Mouse (Mus musculus): ENCODE measurements around the gene Mrpl22.
A peak's percentile ranks its signal among the peaks of the same experiment; 100 is the strongest.
"Not testable (repeated sequence)": the region's sequence is repeated elsewhere in the genome, so short reads cannot be mapped to it uniquely, and the experiment has no call there.

The Mrpl22 gene

DNA sequence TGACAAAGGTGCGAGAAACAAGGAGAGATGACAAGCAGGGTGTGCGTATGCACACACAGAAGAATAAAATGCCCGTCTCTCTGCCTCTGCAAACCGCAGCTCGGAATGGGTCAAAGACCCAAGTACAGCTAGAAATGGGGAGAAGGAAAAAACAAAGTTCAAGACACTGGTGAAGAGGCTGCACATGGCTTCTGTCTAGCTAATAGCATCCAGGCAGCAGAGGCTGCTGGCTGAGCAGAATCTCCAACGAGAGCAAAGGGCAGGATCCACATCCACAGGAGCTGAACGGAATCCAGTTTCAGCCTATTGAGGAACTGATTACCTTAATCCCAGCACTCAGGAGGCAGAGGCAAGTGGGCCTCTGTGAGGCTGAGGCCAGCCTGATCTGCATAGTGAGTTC, 9.3 kb downstream of the Mrpl22 start:
- no peak for DNase-seq (ENCODE audit: low spot score)

DNA sequence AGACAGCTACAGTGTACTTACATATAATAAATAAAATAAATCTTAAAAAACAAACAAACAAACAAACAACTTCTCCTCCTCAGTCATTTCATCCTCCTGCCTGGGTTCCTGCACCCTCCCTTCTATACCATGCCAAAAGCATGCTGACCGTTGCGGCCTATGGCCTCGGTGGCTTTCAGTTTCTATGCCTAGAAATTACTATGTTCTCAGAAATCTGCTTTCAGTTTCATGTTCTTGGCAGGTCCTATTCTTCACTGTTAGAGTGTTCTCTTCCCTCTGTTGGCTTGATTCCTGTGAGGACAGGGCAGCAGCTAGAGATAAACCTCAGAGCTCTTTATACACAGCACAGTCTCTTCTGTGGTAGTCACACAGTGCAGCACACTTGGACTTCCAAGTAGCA, 12.1 kb downstream of the Mrpl22 start:
- DNase-seq (ENCODE audit: low spot score), result no peak

DNA sequence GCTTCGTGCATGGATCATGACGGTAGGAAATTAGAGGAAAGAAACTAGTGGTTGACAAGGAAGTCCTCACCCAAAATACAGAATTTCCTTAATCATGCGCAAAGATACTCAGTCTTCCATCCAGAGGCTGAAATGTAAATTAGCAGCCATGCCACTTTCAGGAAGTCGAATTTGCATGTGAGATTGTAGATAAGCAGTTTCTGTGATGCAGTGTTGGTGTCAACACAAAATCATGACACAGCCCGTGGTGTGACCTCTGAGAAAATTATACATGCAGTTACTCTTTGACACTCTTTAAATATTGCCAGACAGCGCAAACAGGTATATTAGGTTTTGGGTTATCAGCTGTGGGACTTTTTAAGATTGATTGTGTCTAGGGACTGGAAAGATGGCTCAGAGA, 18.2 kb downstream of the Mrpl22 start:
- no peak for DNase-seq (ENCODE audit: low spot score)

DNA sequence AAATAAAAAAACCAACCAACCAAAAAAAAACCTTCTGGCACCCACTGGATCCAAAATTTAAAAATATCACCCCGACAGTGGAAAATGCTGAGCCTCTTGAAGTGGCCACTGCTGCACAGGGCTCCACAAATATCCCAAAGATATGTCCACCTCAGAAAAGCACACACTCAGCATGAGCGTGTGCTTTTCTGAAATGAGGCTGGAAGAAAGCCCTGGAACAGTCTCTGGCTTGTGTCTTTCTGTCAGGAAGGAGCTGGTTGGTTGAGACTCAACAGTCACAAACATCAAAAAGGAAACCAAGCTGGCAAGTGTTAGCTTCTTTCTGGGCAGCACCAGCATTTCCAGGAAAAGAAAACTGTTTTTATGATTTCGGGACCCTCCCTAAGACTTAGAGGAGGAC, 21.9 kb downstream of the Mrpl22 start:
- no peak for DNase-seq (ENCODE audit: low spot score)

DNA sequence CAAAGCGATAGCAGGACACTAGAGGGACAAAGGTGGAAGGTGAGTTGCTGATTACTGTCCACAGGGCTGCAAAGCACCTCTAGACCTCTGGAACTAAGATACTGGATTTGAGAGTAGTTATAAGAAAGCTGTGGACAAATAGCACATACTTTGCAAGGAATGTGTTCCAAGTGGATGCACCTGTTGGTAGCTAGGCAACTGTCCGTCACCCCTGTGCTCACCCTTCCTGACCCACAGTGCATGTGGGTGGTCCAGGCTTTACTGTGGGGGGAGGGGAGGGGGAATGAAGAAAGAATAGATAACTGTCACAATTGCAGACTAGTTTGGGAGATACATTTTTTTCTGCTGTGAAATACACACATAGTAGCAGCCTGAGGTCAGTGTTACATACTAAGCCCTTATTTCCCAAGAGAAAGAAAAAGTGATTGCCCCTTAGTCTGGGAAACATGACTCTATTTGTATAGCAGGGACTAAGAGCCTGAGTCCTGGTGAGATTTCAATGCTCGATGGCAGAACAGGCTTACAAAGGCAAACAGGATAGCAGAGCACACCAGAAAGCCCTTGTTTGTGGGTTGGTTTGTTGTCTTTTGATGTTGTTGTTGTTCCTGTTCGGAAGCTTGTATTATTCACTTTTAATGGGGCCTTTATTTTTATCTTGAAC, 22.5 kb downstream of the Mrpl22 start:
- no peak for DNase-seq (ENCODE audit: low spot score)

DNA sequence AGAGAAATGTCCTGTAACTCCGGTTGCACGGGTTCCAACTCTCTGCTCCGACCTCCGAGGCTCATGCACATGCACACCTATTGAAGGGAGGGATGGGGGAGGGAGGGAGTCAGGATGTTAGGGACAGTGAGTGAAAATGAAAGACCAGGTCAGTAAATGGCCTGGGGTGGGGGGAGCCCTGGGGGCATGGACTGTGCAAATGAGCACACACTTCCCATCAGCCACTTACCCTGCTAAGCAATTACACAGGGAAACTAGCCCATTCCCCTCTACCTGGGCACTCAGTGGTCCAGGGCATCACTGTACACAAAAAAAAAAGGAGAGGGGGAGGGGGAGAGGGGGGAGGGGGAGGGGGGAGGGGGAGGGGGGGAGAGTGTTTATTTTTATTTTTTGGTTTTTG, 27.2 kb downstream of the Mrpl22 start:
- no peak for DNase-seq (ENCODE audit: low spot score)

DNA sequence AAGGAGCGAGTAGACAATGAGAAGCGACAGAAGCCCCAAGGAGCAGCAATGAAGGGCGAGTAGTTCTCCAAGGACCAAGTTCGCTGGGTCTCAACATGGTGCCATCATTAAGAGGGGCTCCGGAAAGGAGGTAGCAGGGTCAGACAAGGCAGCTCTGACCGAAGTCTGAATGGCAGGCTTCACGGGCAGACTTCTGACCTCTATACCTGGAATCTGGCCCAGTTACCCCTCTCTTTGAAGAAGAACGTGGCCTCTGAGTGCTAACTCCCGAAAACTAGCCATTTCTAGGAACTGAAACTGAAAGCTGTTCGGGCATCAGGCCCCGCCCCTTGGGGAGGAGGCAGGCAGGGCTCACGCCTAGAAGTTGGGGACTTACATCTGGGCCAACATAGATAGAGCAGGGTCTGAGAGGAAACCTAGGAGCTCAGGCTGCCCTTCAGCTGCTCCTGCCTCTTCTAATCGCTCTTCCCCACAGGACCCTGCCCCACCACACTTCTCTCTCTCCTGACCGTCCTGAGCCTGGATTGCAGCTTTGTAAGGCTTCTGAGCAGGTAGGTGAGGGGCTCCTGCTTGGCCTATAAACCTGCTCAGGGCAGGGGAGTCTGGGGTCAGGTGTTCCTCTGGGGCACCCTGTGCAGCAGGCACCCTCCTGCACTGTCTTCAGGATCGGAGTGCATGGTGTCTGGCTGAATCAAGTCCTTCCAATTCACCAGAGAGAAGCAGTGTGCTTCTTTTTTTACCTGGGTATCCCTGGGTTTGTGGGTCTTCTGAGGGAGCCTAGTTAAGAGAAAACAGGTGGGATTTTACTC, 28.0 kb downstream of the Mrpl22 start, which contains the start of the genes Igtp and Irgm2:
Gene Igtp (plus strand): TSS at position 328 of the 809 bp plus-strand sequence.
Gene Irgm2 (plus strand): TSS at position 390 of the 809 bp plus-strand sequence.
- DNase-seq (ENCODE audit: low spot score), result peak; percentile 79

DNA sequence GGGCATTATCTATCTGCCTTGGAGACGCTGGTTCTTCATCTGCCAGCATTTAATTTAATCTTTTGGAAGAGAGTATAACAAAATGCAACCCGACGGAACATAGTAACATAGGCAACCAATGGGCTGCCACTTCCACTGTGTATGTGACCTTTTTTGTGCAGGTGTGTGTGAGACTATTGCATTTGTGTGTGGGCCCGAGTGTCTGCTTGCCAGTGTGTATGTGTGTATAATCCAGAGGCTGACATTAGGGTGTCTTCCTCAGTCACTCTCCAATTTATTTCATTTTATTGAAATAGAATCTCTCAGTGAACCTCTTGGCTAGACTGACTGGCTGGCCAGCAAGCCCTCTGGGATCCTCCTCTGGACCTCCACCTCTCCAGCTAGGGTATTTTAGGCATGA, 28.8 kb downstream of the Mrpl22 start:
- DNase-seq (ENCODE audit: low spot score), result no peak

DNA sequence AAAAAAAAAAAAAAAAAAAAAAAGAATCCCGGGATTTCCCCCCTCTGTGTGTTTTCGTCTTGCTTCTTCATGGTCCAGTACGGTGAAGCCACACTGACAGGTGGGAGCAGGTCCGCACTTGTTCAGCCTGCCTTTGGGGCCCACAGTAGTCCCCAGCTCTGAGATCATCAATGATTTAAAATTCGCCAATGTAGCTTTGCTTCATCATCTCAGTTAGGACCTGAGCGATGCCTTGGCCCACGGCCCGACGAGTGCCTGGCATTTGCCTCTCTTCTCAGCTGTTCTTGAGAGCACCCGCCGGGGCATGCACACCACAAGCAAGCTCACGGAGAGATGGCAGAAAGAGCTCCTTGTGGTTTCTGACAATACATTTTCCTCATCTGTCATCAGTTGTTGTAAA, 29.6 kb downstream of the Mrpl22 start:
- DNase-seq (ENCODE audit: low spot score), result no peak

DNA sequence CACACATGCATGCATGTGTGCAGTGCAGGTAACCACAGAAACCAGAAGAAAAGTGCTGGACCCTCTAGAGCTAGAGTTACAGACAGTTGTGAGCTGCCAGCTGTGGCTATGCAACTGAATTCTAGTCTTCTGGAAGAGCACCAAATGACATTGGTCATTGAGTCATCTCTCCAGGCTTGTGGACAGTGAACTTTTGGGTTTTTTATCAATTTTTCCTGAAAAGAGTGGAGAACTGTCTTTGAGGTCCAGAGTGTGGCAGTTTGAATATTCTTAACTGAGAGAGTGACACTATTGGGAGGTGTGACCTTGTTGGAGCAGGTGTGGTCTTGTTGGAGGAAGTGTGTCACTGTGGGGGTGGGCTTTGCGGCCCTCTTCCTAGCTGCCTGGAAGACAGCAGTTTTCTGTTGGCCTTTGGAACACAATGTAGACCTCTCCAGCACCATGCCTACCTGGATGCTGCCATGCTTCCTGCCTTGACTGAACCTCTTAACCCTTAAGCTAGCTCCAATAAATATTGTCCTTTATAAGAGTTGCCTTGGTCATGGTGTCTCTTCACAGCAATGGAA, 38.9 kb downstream of the Mrpl22 start:
- no peak for DNase-seq (ENCODE audit: low spot score)

DNA sequence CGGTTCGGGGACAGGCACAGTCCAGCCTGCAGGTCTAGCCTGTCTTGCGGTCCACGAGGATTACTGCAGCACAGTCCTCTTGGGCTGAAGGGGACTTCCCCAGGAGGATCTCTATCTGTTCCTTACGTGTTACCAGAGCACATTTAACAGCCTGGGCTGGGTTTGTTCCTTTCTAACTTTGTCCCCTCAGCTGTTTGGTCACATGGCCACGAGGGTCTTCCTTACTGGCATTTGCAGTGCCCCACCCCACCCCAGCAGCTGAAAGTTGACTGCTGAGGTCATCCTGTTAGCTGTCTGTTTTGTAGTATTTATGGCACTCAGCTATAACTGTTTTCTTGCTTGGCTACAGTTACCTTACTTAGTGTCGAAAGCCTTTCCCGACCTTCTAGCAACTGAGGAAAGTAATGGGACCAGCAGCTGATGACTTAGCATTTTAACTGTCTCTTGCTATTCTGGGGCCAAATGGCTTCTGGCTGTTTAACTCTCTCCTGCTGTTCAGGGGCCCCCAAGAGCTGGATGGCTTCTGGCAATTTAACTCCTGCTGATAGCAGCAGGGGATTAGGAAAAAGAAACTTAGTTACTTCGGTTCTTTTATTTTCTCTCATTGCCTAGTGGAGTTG, 39.7 kb downstream of the Mrpl22 start:
- DNase-seq (ENCODE audit: low spot score), result no peak

DNA sequence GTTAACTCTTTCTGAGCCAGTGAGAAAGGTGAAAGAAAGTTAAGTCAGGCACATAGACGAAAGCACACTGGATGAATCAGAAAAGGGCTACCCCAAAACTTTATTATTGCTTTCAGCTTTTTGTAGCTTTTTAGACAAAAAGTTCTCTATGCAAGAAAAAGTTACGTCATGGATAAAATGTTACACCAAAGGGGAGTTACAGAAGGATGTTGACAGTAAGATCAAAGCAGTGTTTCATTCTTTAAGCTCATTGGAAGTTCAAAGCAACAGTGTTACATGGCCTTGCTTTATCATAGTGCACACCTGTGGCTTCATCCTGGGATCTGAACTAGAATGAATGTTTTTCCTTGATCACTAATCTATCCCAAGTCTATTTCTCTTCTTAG, 40.2 kb downstream of the Mrpl22 start:
- DNase-seq (ENCODE audit: low spot score), result no peak

DNA sequence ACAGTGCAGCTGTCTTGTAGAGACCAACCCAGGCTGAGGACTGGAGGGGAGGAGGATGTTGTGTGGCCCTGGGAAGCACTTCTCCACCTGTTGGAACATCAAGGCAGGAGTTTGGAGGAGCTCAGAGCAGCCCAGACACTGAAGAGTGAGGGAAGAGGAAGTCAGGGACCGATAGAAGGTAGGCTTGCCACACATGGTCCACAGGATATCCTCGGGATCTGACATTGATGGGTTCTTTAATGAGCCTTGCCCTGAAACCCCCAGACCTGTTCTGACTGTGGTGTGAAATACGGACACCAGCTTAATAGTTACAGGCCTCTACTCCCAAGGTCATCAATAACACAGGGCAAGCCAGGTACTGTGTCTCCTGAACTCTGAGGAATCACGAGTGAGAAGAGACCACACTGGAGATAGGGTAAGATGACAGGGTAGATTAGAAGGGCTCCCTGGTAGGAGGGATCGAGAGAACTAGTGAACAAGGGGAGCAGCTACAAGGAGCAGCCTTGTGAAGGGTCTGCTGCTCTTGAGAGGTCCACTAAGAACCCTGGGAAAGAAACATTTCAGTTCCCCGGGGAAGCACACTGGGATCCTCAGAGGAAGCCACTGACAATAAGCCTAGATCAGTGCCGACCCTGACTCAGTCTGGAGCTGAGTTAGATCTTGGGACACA, 42.3 kb downstream of the Mrpl22 start:
- no peak for DNase-seq (ENCODE audit: low spot score)

DNA sequence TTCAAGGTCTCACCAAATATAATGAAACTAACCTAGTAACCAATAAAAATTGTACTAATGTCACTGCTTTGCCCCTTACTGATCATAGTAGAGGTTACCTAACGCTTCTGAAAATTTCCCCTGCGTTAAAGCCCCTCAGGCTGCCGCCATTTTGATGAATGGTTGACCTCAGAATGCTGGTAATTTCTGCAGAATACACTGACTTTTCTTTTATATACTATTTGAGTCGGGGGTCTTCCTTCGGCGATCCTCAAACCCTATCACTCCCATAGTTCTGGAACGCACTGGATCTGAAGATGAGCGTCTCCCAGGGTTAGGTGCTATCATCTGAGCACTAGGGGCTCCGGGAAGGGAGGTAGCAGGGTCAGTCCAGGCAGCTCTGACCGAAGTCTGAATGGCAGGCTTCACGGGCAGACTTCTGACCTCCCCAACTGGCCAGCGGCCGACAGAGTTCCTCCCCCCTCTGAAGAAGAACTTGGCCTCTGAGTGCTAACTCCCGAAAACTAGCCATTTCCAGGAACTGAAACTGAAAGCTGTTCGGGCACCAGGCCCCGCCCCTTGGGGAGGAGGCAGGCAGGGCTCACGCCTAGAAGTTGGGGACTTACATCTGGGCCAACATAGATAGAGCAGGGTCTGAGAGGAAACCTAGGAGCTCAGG, 43.1 kb downstream of the Mrpl22 start:
- peak; percentile 85 for DNase-seq (ENCODE audit: low spot score)

DNA sequence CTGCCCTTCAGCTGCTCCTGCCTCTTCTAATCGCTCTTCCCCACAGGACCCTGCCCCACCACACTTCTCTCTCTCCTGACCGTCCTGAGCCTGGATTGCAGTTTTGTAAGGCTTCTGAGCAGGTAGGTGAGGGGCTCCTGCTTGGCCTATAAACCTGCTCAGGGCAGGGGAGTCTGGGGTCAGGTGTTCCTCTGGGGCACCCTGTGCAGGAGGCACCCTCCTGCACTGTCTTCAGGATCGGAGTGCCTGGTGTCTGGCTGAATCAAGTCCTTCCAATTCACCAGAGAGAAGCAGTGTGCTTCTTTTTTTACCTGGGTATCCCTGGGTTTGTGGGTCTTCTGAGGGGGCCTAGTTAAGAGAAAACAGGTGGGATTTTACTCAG, 43.6 kb downstream of the Mrpl22 start:
- peak; percentile 11 for DNase-seq (ENCODE audit: low spot score)

DNA sequence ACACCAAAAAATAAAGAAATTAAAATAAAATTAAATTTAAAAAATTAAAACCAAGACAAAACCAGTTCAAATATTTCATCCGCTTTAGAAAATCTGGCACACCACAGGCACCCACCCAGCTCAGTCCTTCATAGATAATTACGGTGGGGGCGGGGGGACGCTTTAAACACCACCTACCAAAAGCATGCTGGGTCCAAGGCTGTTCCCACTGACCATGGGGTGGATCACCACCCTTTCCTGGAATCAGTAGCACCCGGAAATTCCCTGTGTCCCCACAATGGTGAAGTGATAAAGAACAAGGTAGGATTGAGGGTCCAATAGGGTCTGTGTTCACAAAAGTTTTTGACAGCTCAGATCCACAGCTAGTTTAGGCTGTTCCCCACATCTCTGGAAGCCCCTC, 44.4 kb downstream of the Mrpl22 start:
- no peak for DNase-seq (ENCODE audit: low spot score)

DNA sequence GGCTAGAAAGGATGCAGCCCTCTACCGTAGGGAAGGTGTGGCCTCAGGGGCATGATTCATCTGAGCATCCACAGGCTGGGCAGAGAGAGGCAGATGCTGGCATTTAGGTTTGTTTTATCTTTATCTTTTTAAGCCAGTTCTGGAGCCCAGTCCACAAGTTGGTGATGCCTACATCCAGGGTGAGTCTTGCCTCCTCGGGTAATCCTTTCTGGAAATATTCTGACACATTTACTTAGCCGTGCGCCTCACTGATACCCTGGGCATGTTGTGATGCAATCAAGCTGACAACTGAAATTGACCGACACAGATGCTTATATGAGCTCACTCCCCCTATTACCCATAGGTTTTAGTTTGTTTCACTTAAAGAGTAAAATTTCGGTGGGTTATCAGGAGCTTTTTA, 45.4 kb downstream of the Mrpl22 start:
- DNase-seq (ENCODE audit: low spot score), result no peak

DNA sequence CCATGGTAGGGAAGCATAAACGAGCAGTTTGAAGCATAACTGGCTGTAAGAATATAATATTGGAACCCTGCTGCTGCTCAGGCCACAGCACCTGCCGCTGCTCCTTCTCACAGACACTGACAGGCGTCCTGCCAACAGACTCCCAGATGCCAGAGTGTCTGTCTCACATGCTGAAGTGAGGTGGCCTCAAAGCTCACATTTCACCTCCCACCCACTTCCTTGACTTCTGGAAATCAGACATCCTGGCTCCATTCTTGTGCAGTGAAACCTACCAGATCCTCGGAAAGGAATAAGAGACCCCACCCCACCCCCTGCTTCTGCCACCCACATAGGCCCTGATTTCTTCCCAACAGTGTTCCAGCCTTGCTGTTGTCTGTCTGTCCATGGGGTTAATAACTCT, 52.3 kb downstream of the Mrpl22 start:
- DNase-seq (ENCODE audit: low spot score), result no peak

DNA sequence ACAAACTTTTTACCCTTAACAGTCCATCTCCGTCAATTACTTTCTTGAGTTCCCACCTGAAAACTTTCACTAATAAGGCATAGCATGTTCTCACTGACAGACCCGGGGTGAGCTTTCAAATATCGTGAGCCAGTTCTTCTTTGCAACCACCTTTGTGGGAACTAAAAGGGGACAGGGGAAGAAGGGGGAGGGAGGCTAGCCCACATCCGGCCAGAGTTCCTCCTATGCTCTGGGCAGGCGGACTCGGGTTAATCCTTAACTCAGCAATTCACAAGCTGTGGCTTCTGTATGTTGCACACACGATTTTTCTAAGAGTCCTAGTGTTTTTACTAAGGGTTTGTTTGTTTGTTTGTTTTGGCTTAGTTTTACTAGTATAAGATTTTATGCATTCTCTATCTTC, 52.9 kb downstream of the Mrpl22 start:
- no peak for DNase-seq (ENCODE audit: low spot score)

DNA sequence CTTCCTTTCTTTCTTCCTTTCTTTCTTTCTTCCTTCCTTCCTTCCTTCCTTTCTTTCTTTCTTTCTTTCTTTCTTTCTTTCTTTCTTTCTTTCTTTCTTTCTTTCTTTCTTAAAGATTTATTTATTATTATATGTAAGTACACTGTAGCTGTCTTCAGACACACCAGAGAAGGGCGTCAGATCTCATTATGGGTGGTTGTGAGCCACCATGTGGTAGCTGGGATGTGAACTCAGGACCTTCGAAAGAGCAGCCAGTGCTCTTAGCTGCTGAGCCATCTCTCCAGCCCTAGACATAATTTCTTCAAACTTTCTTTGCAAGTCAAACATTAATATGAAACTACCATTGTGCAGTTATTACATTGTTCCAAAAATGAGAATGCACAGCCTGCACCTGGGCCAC, 53.4 kb downstream of the Mrpl22 start:
- not testable (repeated sequence) for DNase-seq (ENCODE audit: low spot score)

DNA sequence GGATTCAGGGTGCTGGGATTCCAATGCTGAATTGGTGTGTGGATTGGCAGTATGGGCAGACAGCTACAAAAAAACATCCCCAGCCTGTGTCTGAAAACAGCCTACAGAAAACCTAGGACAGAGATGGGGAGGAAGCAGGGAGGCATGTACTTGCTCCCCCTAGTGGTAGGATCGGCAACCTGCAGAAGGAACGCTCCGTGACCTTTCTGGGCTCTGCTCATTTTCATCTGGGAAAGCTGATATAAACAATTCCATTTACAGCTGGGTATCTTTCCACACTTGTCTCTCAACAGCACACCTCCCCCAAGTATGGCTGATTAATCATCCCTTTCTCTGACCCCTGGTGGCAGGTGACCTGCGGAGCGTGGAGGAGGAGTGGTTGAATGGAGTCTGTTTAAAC, 54.2 kb downstream of the Mrpl22 start:
- DNase-seq (ENCODE audit: low spot score), result peak; percentile 67

DNA sequence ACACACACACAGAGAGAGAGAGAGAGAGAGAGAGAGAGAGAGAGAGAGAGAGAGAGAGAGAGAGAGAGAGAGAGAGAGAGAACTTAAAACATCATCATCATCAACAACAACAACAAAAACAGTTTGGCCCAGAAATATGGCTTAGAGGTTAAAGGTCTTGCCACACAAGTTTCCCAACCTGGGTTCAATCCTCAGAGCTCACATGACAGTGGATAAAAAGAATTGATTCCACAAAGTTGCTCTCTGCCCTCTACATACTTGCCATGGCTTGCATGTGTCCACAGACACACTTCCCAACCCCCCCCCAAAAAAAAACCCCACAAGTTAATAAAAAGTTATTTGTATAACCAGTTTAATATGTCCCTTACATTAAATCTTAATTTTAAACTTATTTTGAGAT, 55.0 kb downstream of the Mrpl22 start:
- no peak for DNase-seq (ENCODE audit: low spot score)
